Mouse (Mus musculus) stomach, embryonic 15.5 days (tissue): ENCODE measurements around the gene Snrnp27. TPM values are rescaled to one million over a fixed set of nuclear protein-coding genes. Genes with fewer than 3 reads are reported as not detected.

Source experiments
- ATAC-seq: fragments of 200-750 bp; cut with Nextera tagmentation; 2 replicates; pipeline ENCODE4 v1.8.0; 2017; ENCODE audit warnings: low read depth, moderate number of reproducible peaks, moderate TSS enrichment; ENCODE audit not compliant: insufficient read depth, low FRiP score
- H3K27ac ChIP-seq: fragments of 300-500 bp; sonication (generic); 2 replicates; pipeline ENCODE4 v1.5.1; 2015; ENCODE audit warnings: mild to moderate bottlenecking, inconsistent platforms
- H3K27me3 ChIP-seq: fragments of 300-500 bp; sonication (generic); replicated peaks from 2 replicates; pipeline ENCODE4 v1.6.1; 2015; ENCODE audit warnings: inconsistent platforms
- H3K36me3 ChIP-seq: fragments of 300-500 bp; sonication (generic); 2 replicates; pipeline ENCODE4 v1.6.1; 2015; ENCODE audit warnings: inconsistent platforms
- H3K4me1 ChIP-seq: fragments of 300-500 bp; sonication (generic); 2 replicates; pipeline ENCODE4 v1.6.1; 2015; ENCODE audit warnings: inconsistent platforms
- H3K4me2 ChIP-seq: fragments of 300-500 bp; sonication (generic); 2 replicates; pipeline ENCODE4 v1.6.1; 2015; ENCODE audit warnings: mild to moderate bottlenecking, inconsistent platforms
- H3K4me3 ChIP-seq: fragments of 300-500 bp; sonication (generic); replicated peaks from 2 replicates; pipeline ENCODE4 v1.5.1; 2015; ENCODE audit warnings: inconsistent platforms
- H3K9ac ChIP-seq: fragments of 300-500 bp; sonication (generic); 2 replicates; pipeline ENCODE4 v1.6.1; 2015; ENCODE audit warnings: inconsistent platforms
- H3K9me3 ChIP-seq: fragments of 300-500 bp; sonication (generic); 2 replicates; pipeline ENCODE4 v1.6.1; 2016; ENCODE audit warnings: inconsistent platforms
- WGBS: fragments of 180-500 bp; shearing (Covaris S2); methylation state at CpG from one replicate; pipeline ENCODE4 v1.1.7; 2015; 5-methylcytosine and 5-hydroxymethylcytosine counted together
- polyA plus RNA-seq: library from polyadenylated mRNA; unstranded; fragments of >200 nt; fragmentation: Nextera tagmentation; extraction: Ambion mirVana; gene quantifications from 2 replicates; pipeline ENCODE4 v1.2.1, GENCODE M21; 2015

Gene Snrnp27
- polyA plus RNA-seq, 1 experiment from 2014 or later, result 115 TPM

GRCm38 (mm10) chr6:86658501-86658900 is 25.8 kb downstream of the Snrnp27 start:
- Histone ChIP-seq H3K4me1 (no peaks in the 10 kb centered on the region), H3K4me2 (no peak overlapping the region), H3K9ac (no peak overlapping the region), H3K27ac (no peak overlapping the region), H3K27me3 (no peaks in the 10 kb centered on the region), H3K4me3 (no peak overlapping the region), H3K9me3 (no peaks in the 10 kb centered on the region), H3K36me3 (peaks cover 17% of the 10 kb centered on the region; the same call in 1 of the 2 replicates)
- WGBS, result 77% methylated on average over 3 of the region's 3 CpGs
- no peak for ATAC-seq

GRCm38 (mm10) chr6:86654270-86654916 is 29.9 kb downstream of the Snrnp27 start:
- 73% methylated on average over 9 of the region's 9 CpGs for WGBS
- Histone ChIP-seq H3K27ac (no peak overlapping the region), H3K4me3 (no peak overlapping the region), H3K36me3 (peaks cover 34% of the 10 kb centered on the region), H3K27me3 (no peaks in the 10 kb centered on the region), H3K4me2 (no peak overlapping the region), H3K9me3 (no peaks in the 10 kb centered on the region), H3K4me1 (no peaks in the 10 kb centered on the region), H3K9ac (no peak overlapping the region)
- ATAC-seq, result no peak

- no peak overlapping the region for H3K4me2 ChIP-seq
These were observed 31.3 kb downstream of the Snrnp27 start for GRCm38 (mm10) chr6:86653026-86653425.

GRCm38 (mm10) chr6:86646143-86646542 is 38.2 kb downstream of the Snrnp27 start:
- Histone ChIP-seq H3K27ac (no peak overlapping the region), H3K4me2 (no peak overlapping the region), H3K36me3 (peaks cover 32% of the 10 kb centered on the region), H3K9me3 (no peaks in the 10 kb centered on the region), H3K4me1 (peaks cover 10% of the 10 kb centered on the region; the same call in 1 of the 2 replicates), H3K27me3 (no peaks in the 10 kb centered on the region), H3K9ac (no peak overlapping the region), H3K4me3 (no peak overlapping the region)
- no peak for ATAC-seq
- WGBS, result 64% methylated on average over 7 of the region's 7 CpGs

More at GRCm38 (mm10) chr6:86653026-86653425, 31.3 kb downstream of the Snrnp27 start:
- Histone ChIP-seq H3K27ac (no peak overlapping the region), H3K9ac (no peak overlapping the region), H3K9me3 (no peaks in the 10 kb centered on the region), H3K4me1 (no peaks in the 10 kb centered on the region), H3K4me3 (no peak overlapping the region), H3K36me3 (peaks cover 42% of the 10 kb centered on the region), H3K27me3 (no peaks in the 10 kb centered on the region)
- ATAC-seq, result no peak
- WGBS, result 82% methylated on average over 6 of the region's 6 CpGs

- H3K4me2 ChIP-seq, result no peak overlapping the region
- peaks cover 10% of the 10 kb centered on the region; the same call in 1 of the 2 replicates for H3K4me1 ChIP-seq
- ATAC-seq, result no peak
- no peak overlapping the region for H3K27ac ChIP-seq
- H3K9ac ChIP-seq, result no peak overlapping the region
- peaks cover 26% of the 10 kb centered on the region for H3K36me3 ChIP-seq
- no peaks in the 10 kb centered on the region for H3K9me3 ChIP-seq
- 75% methylated on average over 4 of the region's 4 CpGs for WGBS
- no peak overlapping the region for H3K4me3 ChIP-seq
- no peaks in the 10 kb centered on the region for H3K27me3 ChIP-seq
These were observed 38.8 kb downstream of the Snrnp27 start for GRCm38 (mm10) chr6:86645551-86645950.

- Histone ChIP-seq H3K4me1 (peaks cover 10% of the 10 kb centered on the region; the same call in 1 of the 2 replicates), H3K4me2 (no peak overlapping the region), H3K4me3 (no peak overlapping the region), H3K36me3 (peaks cover 19% of the 10 kb centered on the region; the same call in 1 of the 2 replicates), H3K9ac (no peak overlapping the region), H3K27me3 (no peaks in the 10 kb centered on the region), H3K9me3 (no peaks in the 10 kb centered on the region), H3K27ac (no peak overlapping the region)
- ATAC-seq, result no peak
- 82% methylated on average over 3 of the region's 3 CpGs for WGBS
These were observed 39.4 kb downstream of the Snrnp27 start for GRCm38 (mm10) chr6:86644775-86645400.

GRCm38 (mm10) chr6:86641716-86642115 is 42.6 kb downstream of the Snrnp27 start:
- Histone ChIP-seq H3K27me3 (no peaks in the 10 kb centered on the region), H3K4me2 (no peak overlapping the region), H3K9ac (no peak overlapping the region), H3K4me1 (peaks cover 10% of the 10 kb centered on the region; the same call in 1 of the 2 replicates), H3K4me3 (no peak overlapping the region), H3K9me3 (no peaks in the 10 kb centered on the region), H3K27ac (no peak overlapping the region), H3K36me3 (no peaks in the 10 kb centered on the region)
- ATAC-seq, result no peak
- WGBS, result 56% methylated on average over 8 of the region's 8 CpGs

GRCm38 (mm10) chr6:86640776-86641175 is 43.5 kb downstream of the Snrnp27 start:
- Histone ChIP-seq H3K4me1 (peaks cover 10% of the 10 kb centered on the region; the same call in 1 of the 2 replicates), H3K9ac (no peak overlapping the region), H3K4me3 (no peak overlapping the region), H3K4me2 (no peak overlapping the region), H3K9me3 (no peaks in the 10 kb centered on the region), H3K27ac (no peak overlapping the region), H3K27me3 (no peaks in the 10 kb centered on the region), H3K36me3 (no peaks in the 10 kb centered on the region)
- WGBS, result 77% methylated on average over 8 of the region's 8 CpGs
- no peak for ATAC-seq

- Histone ChIP-seq H3K36me3 (no peaks in the 10 kb centered on the region), H3K9ac (no peak overlapping the region), H3K27me3 (no peaks in the 10 kb centered on the region), H3K27ac (no peak overlapping the region), H3K4me3 (no peak overlapping the region), H3K4me1 (peaks cover 7% of the 10 kb centered on the region; the same call in 1 of the 2 replicates), H3K4me2 (no peak overlapping the region), H3K9me3 (no peaks in the 10 kb centered on the region)
- WGBS, result 80% methylated on average over 3 of the region's 3 CpGs
- ATAC-seq, result no peak
These were observed 44.2 kb downstream of the Snrnp27 start for GRCm38 (mm10) chr6:86640161-86640560.

GRCm38 (mm10) chr6:86639180-86640160 is 44.9 kb downstream of the Snrnp27 start:
- Histone ChIP-seq H3K9me3 (no peaks in the 10 kb centered on the region), H3K4me2 (no peak overlapping the region), H3K4me3 (no peak overlapping the region), H3K27me3 (no peaks in the 10 kb centered on the region), H3K36me3 (no peaks in the 10 kb centered on the region), H3K4me1 (peaks cover 7% of the 10 kb centered on the region; the same call in 1 of the 2 replicates), H3K27ac (no peak overlapping the region), H3K9ac (no peak overlapping the region)
- peak; percentile 86 for ATAC-seq
- WGBS, result 75% methylated on average over 18 of the region's 18 CpGs

- H3K9ac ChIP-seq, result no peak overlapping the region
- H3K4me3 ChIP-seq, result no peak overlapping the region
- H3K27me3 ChIP-seq, result no peaks in the 10 kb centered on the region
- peaks cover 7% of the 10 kb centered on the region; the same call in 1 of the 2 replicates for H3K4me1 ChIP-seq
- no peaks in the 10 kb centered on the region for H3K36me3 ChIP-seq
- H3K9me3 ChIP-seq, result no peaks in the 10 kb centered on the region
- H3K4me2 ChIP-seq, result no peak overlapping the region
- no peak for ATAC-seq
- WGBS, result 14% methylated on average over 2 of the region's 2 CpGs
- H3K27ac ChIP-seq, result no peak overlapping the region
These were observed 45.9 kb downstream of the Snrnp27 start for GRCm38 (mm10) chr6:86638434-86638833.
